Mouse (Mus musculus): ENCODE data around the gene Macrod2.

The Macrod2 gene

GRCm38 (mm10) chr2:142407341-142407740 is 2012.2 kb downstream of the Macrod2 start:
- DNase-seq (ENCODE audit: low read depth in 2 of 2, low spot score in 2 of 2): no peak

- DNase-seq (ENCODE audit: low read depth in 2 of 2, low spot score in 2 of 2): no peak
Measured at GRCm38 (mm10) chr2:142410124-142410523, 2015.0 kb downstream of the Macrod2 start.

- DNase-seq (ENCODE audit: low read depth in 2 of 2, low spot score in 2 of 2): no peak
Measured at GRCm38 (mm10) chr2:142433126-142433525, 2038.0 kb downstream of the Macrod2 start.

GRCm38 (mm10) chr2:142434731-142435130 is 2039.6 kb downstream of the Macrod2 start:
- no peak for DNase-seq (ENCODE audit: low read depth in 2 of 2, low spot score in 2 of 2)

- DNase-seq (ENCODE audit: low read depth in 2 of 2, low spot score in 2 of 2): no peak
Measured at GRCm38 (mm10) chr2:142437606-142438461, 2042.7 kb downstream of the Macrod2 start.

Data from CD8-positive naive resting alpha-beta T cell, adult 2 months (primary cell).